Mouse (Mus musculus) c-Kit-negative CD71-positive TER-119-positive erythroid progenitor cells, embryonic 14.5 days (primary cell): ENCODE results near the gene Arl15.

ENCODE experiments used
- DNase-seq: peaks from one replicate; pipeline ENCODE4 v3.0.0-alpha.2; 2013; ENCODE audit warnings: low read depth, low spot score

Arl15 gene

GRCm38 (mm10) chr13:113843901-113844300 is 49.6 kb downstream of the Arl15 start:
- no peak for DNase-seq

DNA sequence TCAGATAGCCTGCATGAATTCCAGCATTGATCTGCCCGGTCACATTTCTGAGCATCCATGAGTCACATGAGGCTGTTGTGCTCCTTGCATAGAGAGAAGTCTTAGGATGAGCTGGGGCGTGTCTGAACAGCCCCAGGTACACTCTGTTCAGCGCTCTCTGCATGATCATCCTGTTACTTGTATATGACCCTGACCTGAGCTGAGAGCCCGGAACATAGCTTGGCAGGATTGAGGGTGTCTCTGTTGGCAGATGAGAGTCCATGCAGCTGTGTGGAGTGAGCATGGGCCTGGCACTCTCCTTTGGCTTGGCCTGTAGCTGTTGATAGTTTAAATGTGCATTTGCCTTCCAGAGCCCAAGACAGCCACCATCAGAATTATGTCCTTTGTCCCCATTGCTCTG is 50.4 kb downstream of the Arl15 start:
- DNase-seq, result no peak

- no peak for DNase-seq
These were observed 50.9 kb downstream of the Arl15 start for GRCm38 (mm10) chr13:113845229-113845628.

GRCm38 (mm10) chr13:113846413-113846812 is 52.1 kb downstream of the Arl15 start:
- no peak for DNase-seq

DNA sequence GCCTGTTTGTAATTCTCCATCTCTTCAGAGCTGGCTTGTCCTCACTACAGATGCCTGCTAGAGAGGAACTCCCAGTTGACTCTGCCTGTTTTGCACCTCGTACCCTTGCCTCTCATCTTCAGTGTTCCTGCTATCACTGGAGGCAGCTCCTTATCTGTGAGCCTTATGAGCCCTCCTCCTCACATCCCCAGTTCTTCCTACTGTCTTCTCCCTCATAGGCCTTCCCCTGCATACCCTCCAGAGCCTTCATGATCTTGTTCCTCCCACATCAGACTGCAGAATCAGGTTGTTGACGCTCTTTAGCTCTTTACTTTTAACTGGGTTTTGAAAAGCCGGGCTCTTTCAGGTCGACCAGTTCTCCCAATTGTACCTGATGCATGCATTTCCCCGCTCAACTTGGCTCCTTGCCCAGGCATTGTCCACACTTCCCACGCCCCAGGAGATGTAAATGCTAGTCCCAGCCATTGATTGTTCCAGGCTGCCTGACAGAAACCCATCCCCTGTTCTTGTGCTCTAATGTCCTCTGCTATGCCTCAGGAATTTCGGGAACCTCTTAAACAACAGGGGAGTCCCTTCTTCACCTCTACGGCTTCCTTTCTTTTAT is 56.2 kb downstream of the Arl15 start:
- DNase-seq, result no peak

DNA sequence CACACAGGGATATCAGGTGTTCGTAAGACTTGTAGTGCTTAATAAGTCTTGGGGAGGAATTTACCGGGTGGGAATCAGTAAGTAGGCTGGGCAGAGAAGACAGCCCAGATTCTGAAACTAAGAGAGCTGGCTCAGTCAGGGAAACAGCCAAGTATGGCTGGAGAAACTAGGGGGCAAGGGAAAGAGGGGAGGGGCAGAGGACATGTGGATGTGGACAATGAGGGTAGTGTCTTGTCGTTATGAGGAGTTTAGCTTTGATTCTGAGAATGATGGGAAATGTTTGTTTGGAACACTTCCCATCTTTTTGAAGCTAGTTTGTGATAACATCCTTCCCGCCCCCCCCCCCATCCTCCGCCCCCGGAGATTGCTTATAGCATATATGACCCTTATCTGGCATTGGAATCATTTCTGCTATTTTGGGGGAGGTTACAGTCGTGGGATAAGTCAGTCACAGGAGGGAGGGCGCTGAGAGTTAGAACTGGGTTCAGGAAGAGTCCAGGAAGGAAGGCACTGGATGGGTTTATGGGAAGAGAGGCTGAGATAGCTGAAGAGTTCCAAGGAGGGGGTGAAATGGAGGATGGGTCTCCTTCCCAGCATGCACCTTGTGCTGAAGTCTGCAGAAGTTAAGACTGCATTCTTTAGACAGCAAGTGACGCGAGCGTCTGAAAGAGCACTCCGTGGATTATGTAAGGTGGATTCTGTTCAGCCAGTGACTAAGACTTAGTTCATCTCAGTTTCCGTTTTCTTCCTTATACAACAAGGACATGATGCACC is 57.5 kb downstream of the Arl15 start:
- no peak for DNase-seq

- no peak for DNase-seq
These were observed 58.0 kb downstream of the Arl15 start for GRCm38 (mm10) chr13:113852376-113852666.

GRCm38 (mm10) chr13:113854146-113854545 is 59.8 kb downstream of the Arl15 start:
- no peak for DNase-seq

GRCm38 (mm10) chr13:113854551-113855312 is 60.4 kb downstream of the Arl15 start:
- no peak for DNase-seq

- no peak for DNase-seq
These were observed 62.6 kb downstream of the Arl15 start for GRCm38 (mm10) chr13:113856946-113857345.

- no peak for DNase-seq
These were observed 64.5 kb downstream of the Arl15 start for GRCm38 (mm10) chr13:113858667-113859391.

- DNase-seq, result peak; percentile 69
These were observed 65.1 kb downstream of the Arl15 start for GRCm38 (mm10) chr13:113859392-113859776.

GRCm38 (mm10) chr13:113860816-113861215 is 66.5 kb downstream of the Arl15 start:
- no peak for DNase-seq

GRCm38 (mm10) chr13:113861231-113861630 is 66.9 kb downstream of the Arl15 start:
- DNase-seq, result no peak

GRCm38 (mm10) chr13:113862951-113863350 is 68.6 kb downstream of the Arl15 start:
- no peak for DNase-seq

DNA sequence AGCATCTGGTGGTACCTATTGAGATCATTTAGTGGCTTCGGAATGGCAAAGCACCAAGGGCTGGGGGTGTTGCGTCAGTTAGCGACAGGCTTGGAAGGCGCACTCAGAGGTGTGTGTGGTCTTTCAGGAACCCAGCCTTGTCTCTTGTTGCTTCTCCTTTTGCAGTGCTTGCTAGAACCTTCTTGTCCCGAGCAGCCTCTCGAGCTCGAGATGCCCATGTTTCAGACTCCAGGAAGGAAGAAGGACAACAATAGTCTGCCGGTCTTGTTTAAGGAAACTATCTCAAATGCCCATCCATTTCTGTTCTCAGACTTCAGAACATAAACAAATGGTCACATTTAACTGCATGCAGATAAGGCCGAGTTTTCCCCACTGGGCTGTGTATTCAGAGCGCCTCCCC is 69.4 kb downstream of the Arl15 start:
- DNase-seq, result no peak

GRCm38 (mm10) chr13:113864278-113864677 is 70.0 kb downstream of the Arl15 start:
- DNase-seq, result no peak

DNA sequence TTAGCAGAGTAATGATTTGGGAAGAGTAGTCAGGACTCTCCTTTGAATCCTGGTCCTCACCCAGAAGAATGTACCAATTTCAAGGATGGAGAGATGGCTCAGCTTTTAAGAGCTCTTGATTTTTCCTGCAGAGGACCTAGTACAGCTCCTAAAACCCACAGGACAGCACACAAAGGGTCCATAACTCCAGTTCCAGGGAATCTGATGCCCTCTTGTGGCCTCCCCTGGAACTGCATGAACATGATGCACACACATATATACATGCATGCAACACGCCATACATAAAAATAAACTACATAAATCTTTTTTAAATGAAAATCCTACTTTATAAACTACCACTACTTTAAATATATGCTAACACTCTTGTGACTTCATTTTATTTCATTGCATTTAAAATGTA is 70.6 kb downstream of the Arl15 start:
- peak; percentile 66 for DNase-seq

GRCm38 (mm10) chr13:113865378-113865777 is 71.1 kb downstream of the Arl15 start:
- DNase-seq, result no peak

DNA sequence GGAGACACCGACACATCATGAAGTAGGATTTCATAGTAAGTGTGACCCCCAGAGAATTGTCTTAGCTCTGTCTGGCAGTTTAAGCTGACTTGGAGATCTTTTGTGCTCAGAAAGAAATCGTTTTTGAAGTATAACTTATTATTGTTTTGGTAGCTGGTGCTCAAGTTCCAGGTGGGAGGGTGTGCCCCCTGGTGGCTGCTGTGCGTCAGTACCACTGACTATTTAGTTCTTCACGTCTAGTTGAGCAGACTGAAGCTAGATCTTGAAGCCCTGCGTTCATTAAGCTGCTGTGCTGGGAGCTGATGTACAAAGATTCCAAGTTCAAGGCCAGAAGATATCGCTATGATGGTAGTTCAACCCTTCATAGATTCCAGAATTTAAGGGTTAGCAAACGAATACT is 71.5 kb downstream of the Arl15 start:
- no peak for DNase-seq

DNA sequence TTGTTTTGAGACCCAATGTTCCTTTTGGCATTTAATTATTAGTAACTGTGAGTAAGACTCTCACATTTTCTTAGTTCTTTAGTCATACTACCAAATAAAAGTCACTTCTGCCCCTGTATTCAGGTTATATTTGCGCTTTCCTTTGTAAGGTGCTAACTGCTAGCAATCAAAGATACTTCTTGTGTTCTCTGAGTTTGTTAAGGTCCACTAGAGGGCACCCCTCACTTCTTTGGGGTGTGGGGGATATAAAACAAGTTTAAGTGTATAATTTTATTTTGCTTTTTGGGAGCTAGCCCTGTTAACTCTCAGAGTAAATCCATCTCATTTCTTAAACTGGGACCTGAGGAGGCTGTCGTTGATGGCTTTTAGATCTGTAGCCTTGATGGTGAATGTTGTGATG is 73.4 kb downstream of the Arl15 start:
- no peak for DNase-seq
